Mouse (Mus musculus): Measurements from ENCODE around the gene Abi3bp.

DNA sequence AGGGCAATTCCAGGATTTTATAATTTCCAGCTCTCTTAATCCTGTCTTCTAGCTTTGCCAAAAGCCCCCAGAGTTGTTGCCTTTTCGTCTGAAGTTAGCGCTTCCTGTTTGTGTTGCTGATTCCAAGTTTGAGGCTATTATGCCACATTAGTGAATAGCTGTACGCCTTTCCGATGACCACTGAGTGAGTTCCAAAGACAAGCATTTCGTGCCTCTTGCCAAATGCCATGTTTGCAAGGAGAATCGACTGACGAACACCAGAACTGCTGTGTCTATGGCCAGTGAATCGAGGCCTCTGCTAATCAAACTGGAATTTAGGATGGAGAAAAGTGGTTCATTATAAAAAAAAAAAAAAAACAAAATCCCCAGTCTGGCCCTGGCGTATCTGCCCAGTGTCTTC, 40.3 kb downstream of the Abi3bp start:
- no peak for TF ChIP-seq CTCF (IDR thresholded peaks at IDR 0.05; ENCODE audit: low read depth, low read length)
- no peak for TF ChIP-seq POLR2A (IDR thresholded peaks at IDR 0.05; ENCODE audit: borderline replicate concordance, low read depth, low read length)

Measured in bone marrow macrophage, adult 2 months (primary cell).